Mouse (Mus musculus) heart, embryonic 15.5 days (tissue): ENCODE data around the gene Jade3. TPM values are rescaled to one million over a fixed set of nuclear protein-coding genes. Genes with fewer than 3 reads are reported as not detected.

Experiments
- ATAC-seq: fragments of 200-750 bp; cut with Nextera tagmentation; replicated peaks from 2 replicates; pipeline ENCODE4 v1.8.0; 2017; ENCODE audit warnings: low read depth, moderate TSS enrichment; ENCODE audit not compliant: insufficient number of reproducible peaks, insufficient read depth, low FRiP score
- H3K27ac ChIP-seq: fragments of 300-500 bp; sonication (generic); 2 replicates; pipeline ENCODE4 v1.5.1; 2015; ENCODE audit warnings: mild to moderate bottlenecking, inconsistent platforms
- H3K27me3 ChIP-seq: fragments of 300-500 bp; sonication (generic); 2 replicates; pipeline ENCODE4 v1.6.1; 2015; ENCODE audit warnings: inconsistent platforms
- H3K36me3 ChIP-seq: fragments of 300-500 bp; sonication (generic); 2 replicates; pipeline ENCODE4 v1.6.1; 2015; ENCODE audit warnings: mild to moderate bottlenecking, inconsistent platforms
- H3K4me1 ChIP-seq: fragments of 300-500 bp; sonication (generic); replicated peaks from 2 replicates; pipeline ENCODE4 v1.6.1; 2015; ENCODE audit warnings: inconsistent platforms
- H3K4me2 ChIP-seq: fragments of 300-500 bp; sonication (generic); 2 replicates; pipeline ENCODE4 v1.6.1; 2015; ENCODE audit warnings: inconsistent platforms, mild to moderate bottlenecking, moderate library complexity
- H3K4me3 ChIP-seq: fragments of 300-500 bp; sonication (generic); 2 replicates; pipeline ENCODE4 v1.5.1; 2015; ENCODE audit warnings: mild to moderate bottlenecking, inconsistent platforms
- H3K9ac ChIP-seq: fragments of 300-500 bp; sonication (generic); 2 replicates; pipeline ENCODE4 v1.6.1; 2015; ENCODE audit warnings: mild to moderate bottlenecking, inconsistent platforms
- H3K9me3 ChIP-seq: fragments of 300-500 bp; sonication (generic); replicated peaks from 2 replicates; pipeline ENCODE4 v1.6.1; 2016; ENCODE audit warnings: inconsistent platforms
- WGBS: fragments of 180-500 bp; shearing (Covaris S2); methylation state at CpG from one replicate; pipeline ENCODE4 v1.1.7; 2015; ENCODE audit warnings: mixed read lengths; 5-methylcytosine and 5-hydroxymethylcytosine counted together
- polyA plus RNA-seq: library from polyadenylated mRNA; unstranded; fragments of >200 nt; fragmentation: Nextera tagmentation; extraction: Ambion mirVana; gene quantifications from 2 replicates; pipeline ENCODE4 v1.2.1, GENCODE M21; 2015

The Jade3 gene
- polyA plus RNA-seq, 1 experiment from 2014 or later = 3.2 TPM

GRCm38 (mm10) chrX:20548011-20548879, 122.8 kb downstream of the Jade3 start:
- no peaks in the 10 kb centered on the region; the same call in 1 of the 2 replicates for H3K4me1 ChIP-seq
- 0 out of 2 replicates have a peak overlapping the region, but pooled peaks have one; percentile 12 for H3K27ac ChIP-seq
- H3K9me3 ChIP-seq = no peaks in the 10 kb centered on the region
- no peaks in the 10 kb centered on the region for H3K27me3 ChIP-seq
- no peak for ATAC-seq
- WGBS = 12% methylated on average over 24 of the region's 24 CpGs
- peak overlapping the region; percentile 45 for H3K4me3 ChIP-seq
- H3K4me2 ChIP-seq = peak overlapping the region; percentile 71
- H3K36me3 ChIP-seq = no peaks in the 10 kb centered on the region
- peak overlapping the region; percentile 54 for H3K9ac ChIP-seq

DNA sequence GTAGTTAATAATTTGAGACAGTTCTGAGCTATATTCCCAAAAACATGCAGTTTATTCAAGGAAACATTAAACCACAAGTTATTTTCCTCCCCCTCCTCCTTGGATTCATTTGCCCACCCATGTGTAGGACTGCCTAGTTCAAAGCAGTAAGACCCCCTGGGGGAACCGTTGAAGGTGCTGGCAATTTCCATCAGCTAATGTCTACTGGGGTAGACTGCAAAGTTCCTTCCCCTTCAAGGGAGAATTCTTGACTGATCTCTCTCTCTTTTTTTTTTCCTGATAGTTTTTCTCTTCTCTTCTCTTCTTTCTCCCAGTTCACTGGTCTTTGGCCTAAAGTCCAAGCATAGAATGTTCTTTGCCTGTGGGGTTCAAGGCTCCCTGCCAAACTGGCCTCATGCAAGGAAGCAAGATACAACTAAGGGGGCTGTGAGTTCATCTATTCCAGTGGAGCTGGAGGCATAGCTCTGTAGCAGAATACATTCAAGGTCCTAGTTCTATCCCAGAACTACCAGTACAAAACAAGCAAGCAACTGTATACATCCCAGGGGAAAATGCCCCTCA, 123.5 kb downstream of the Jade3 start:
- Histone ChIP-seq H3K9ac (no peak overlapping the region), H3K9me3 (no peaks in the 10 kb centered on the region), H3K4me2 (peak overlapping the region; percentile 71), H3K4me3 (peak overlapping the region; percentile 45; the same call in 1 of the 2 replicates), H3K27me3 (no peaks in the 10 kb centered on the region), H3K4me1 (no peaks in the 10 kb centered on the region; the same call in 1 of the 2 replicates), H3K27ac (no peak overlapping the region), H3K36me3 (no peaks in the 10 kb centered on the region)
- ATAC-seq = no peak
- 38% methylated on average over 1 of the region's 1 CpGs for WGBS

DNA sequence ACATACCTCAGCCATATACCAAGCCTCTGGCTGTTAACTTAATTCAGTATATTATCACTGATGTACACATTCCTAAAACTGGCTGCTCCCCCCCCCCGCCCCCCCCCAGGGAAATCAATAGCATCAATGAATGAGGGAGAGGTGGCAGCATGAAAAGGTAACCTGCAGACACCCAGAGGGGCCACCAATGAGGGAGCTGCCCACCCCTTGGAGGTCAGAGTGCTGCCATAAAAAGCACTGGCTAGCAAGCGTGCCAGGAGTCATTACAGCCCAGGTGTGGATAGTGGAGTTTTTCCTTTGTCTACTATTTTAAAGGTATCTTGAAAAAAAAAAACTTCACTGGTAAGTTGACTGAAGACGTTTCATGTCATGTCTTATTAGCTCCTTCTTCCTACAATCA, 124.0 kb downstream of the Jade3 start, which contains the start of gene Rgn:
Gene Rgn, plus strand, starts transcription at position 256 of the 400 bp plus-strand sequence.
- no peaks in the 10 kb centered on the region for H3K27me3 ChIP-seq
- 64% methylated on average over 3 of the region's 3 CpGs for WGBS
- no peaks in the 10 kb centered on the region; the same call in 1 of the 2 replicates for H3K4me1 ChIP-seq
- peak within 1 kb of the TSS; percentile 71 for H3K4me2 ChIP-seq
- no peak for ATAC-seq
- H3K36me3 ChIP-seq = no peaks in the 10 kb centered on the region
- no peak within 1 kb of the TSS for H3K27ac ChIP-seq
- no peak within 1 kb of the TSS for H3K9ac ChIP-seq
- no peaks in the 10 kb centered on the region for H3K9me3 ChIP-seq
- peak within 1 kb of the TSS; percentile 45 for H3K4me3 ChIP-seq

GRCm38 (mm10) chrX:20552199-20552598, 126.7 kb downstream of the Jade3 start:
- no peak overlapping the region for H3K27ac ChIP-seq
- WGBS = 68% methylated on average over 2 of the region's 2 CpGs
- no peak overlapping the region for H3K4me2 ChIP-seq
- no peaks in the 10 kb centered on the region for H3K36me3 ChIP-seq
- no peaks in the 10 kb centered on the region for H3K9me3 ChIP-seq
- no peaks in the 10 kb centered on the region; the same call in 1 of the 2 replicates for H3K4me1 ChIP-seq
- no peak overlapping the region for H3K4me3 ChIP-seq
- ATAC-seq = no peak
- no peak overlapping the region for H3K9ac ChIP-seq
- no peaks in the 10 kb centered on the region for H3K27me3 ChIP-seq

GRCm38 (mm10) chrX:20561846-20562245, 136.4 kb downstream of the Jade3 start:
- Histone ChIP-seq H3K4me3 (no peak overlapping the region), H3K4me1 (no peaks in the 10 kb centered on the region), H3K9ac (no peak overlapping the region), H3K9me3 (no peaks in the 10 kb centered on the region), H3K27me3 (no peaks in the 10 kb centered on the region), H3K36me3 (no peaks in the 10 kb centered on the region), H3K4me2 (no peak overlapping the region), H3K27ac (no peak overlapping the region)
- WGBS = 28% methylated on average over 1 of the region's 1 CpGs
- ATAC-seq = no peak

GRCm38 (mm10) chrX:20563941-20564340, 138.5 kb downstream of the Jade3 start:
- H3K27ac ChIP-seq = no peak overlapping the region
- no peak overlapping the region for H3K4me2 ChIP-seq
- WGBS = 58% methylated on average over 4 of the region's 4 CpGs
- no peaks in the 10 kb centered on the region for H3K4me1 ChIP-seq
- no peak overlapping the region for H3K4me3 ChIP-seq
- no peaks in the 10 kb centered on the region for H3K36me3 ChIP-seq
- no peak for ATAC-seq
- H3K9ac ChIP-seq = no peak overlapping the region
- H3K9me3 ChIP-seq = no peaks in the 10 kb centered on the region
- H3K27me3 ChIP-seq = no peaks in the 10 kb centered on the region

Other genes starting within 250 kb of the Jade3 start
- gene Slc9a7, start 133.9 kb upstream of the Jade3 start, polyA plus RNA-seq = 4.7 and 6.2 TPM in 2 replicates
- gene Rp2, start 61.2 kb upstream of the Jade3 start, polyA plus RNA-seq = 12.9 and 13.1 TPM in 2 replicates
- gene Rgn, start 124.1 kb downstream of the Jade3 start, polyA plus RNA-seq = 1.3 and 1.7 TPM in 2 replicates
- gene Rbm10, start 191.8 kb downstream of the Jade3 start, polyA plus RNA-seq = 33.2 and 45.0 TPM in 2 replicates
- 345 and 459 TPM in 2 replicates for gene Ndufb11, start 191.9 kb downstream of the Jade3 start, polyA plus RNA-seq
- gene Uba1, start 232.6 kb downstream of the Jade3 start, polyA plus RNA-seq = 140 and 167 TPM in 2 replicates